9 mouse cellular contexts compared by ENCODE assay signal in the genomic region with DNA sequence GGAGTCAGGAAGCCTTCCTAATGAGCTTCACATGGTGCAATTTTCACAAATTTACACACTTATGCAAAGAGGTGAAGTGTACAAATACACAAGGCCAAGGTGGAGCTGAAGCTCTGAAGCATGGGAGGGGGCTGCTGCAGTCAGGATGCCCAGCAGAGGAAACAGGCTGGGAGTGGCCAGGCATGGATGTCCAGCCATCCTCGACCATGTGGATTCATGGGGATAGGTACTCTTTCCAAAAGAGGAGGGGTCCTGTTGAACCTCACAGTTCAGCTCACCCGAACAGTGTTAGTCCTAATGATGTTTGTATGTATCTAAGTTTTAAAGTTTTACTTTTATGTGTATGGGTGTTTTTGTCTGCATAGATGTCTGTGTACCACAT.
A peak's percentile ranks its signal among the peaks of the same experiment; 100 is the strongest.
DNase-seq lines count a peak whose midpoint lies in the region; ATAC-seq and TF ChIP-seq lines count a peak whose summit lies in the region.
"Had no signal": no experiment of that assay in that cellular context is flagged by ENCODE, and none has a peak within 500 bp of the region (broad histone marks: within the 10 kb centered on the region; RNA-seq: fewer than 3 reads in every experiment).

No protein-coding gene starts in this region.

- no peak overlapping the region for H3K9ac ChIP-seq in forebrain, embryonic 15.5 days (replicated peaks)
- no peak overlapping the region for H3K9ac ChIP-seq in forebrain, embryonic 14.5 days (ENCODE audit: low read length)
- no peak overlapping the region for H3K9ac ChIP-seq in embryonic facial prominence, embryonic 15.5 days
- H3K9ac ChIP-seq in liver, embryonic 13.5 days, result no peak overlapping the region
- H3K9ac ChIP-seq: neural tube, embryonic 12.5 days had no signal

- H3K4me2 ChIP-seq in forebrain, embryonic 15.5 days (replicated peaks), result no peak overlapping the region
- no peak overlapping the region for H3K4me2 ChIP-seq in forebrain, embryonic 14.5 days (ENCODE audit: low read length)
- no peak overlapping the region for H3K4me2 ChIP-seq in embryonic facial prominence, embryonic 15.5 days (replicated peaks)
- H3K4me2 ChIP-seq in liver, embryonic 13.5 days, result no peak overlapping the region
- H3K4me2 ChIP-seq: neural tube, embryonic 12.5 days had no signal

- no peak for TF ChIP-seq CTCF in layer of hippocampus, adult 2 months (conservative IDR thresholded peaks at IDR 0.05)

- DNase-seq in forebrain, embryonic 14.5 days (ENCODE audit: low spot score), result no peak
- no peak for DNase-seq in layer of hippocampus, adult 2 months (ENCODE audit: low spot score in 2 of 2)
- DNase-seq in layer of hippocampus, adult 8-10 months (ENCODE audit: low spot score in 2 of 2), result no peak
- DNase-seq in liver, embryonic 13.5 days, result no peak
- DNase-seq in Muller cell, postnatal 12 days (ENCODE audit: inconsistent ontology term), result no peak
- DNase-seq in thymus, adult 18-20 months, result no peak

- H3K27me3 ChIP-seq in forebrain, embryonic 15.5 days, result no peaks in the 10 kb centered on the region
- no peaks in the 10 kb centered on the region for H3K27me3 ChIP-seq in forebrain, embryonic 14.5 days (replicated peaks; ENCODE audit: control insufficient read depth, insufficient read depth, low read length)
- H3K27me3 ChIP-seq in embryonic facial prominence, embryonic 15.5 days, result no peaks in the 10 kb centered on the region
- peaks cover under 1% of the 10 kb centered on the region; the same call in 1 of the 2 replicates for H3K27me3 ChIP-seq in liver, embryonic 13.5 days
- H3K27me3 ChIP-seq: neural tube, embryonic 12.5 days had no signal

- no peaks in the 10 kb centered on the region for H3K36me3 ChIP-seq in forebrain, embryonic 15.5 days
- no peaks in the 10 kb centered on the region for H3K36me3 ChIP-seq in forebrain, embryonic 14.5 days (ENCODE audit: control insufficient read depth, insufficient read depth, low read length)
- H3K36me3 ChIP-seq in embryonic facial prominence, embryonic 15.5 days, result no peaks in the 10 kb centered on the region
- no peaks in the 10 kb centered on the region for H3K36me3 ChIP-seq in liver, embryonic 13.5 days
- H3K36me3 ChIP-seq: neural tube, embryonic 12.5 days had no signal

- no peak for ATAC-seq in forebrain, embryonic 15.5 days (replicated peaks)
- no peak for ATAC-seq in forebrain, embryonic 14.5 days
- ATAC-seq in embryonic facial prominence, embryonic 15.5 days (ENCODE audit: insufficient number of reproducible peaks, low FRiP score, low TSS enrichment, low read depth), result no peak
- no peak for ATAC-seq in liver, embryonic 13.5 days (ENCODE audit: low read depth)

- H3K27ac ChIP-seq in forebrain, embryonic 15.5 days (replicated peaks), result peak overlapping the region; percentile 34; the same call in 1 of the 2 replicates
- H3K27ac ChIP-seq in forebrain, embryonic 14.5 days (ENCODE audit: low read depth, low read length), result no peak overlapping the region
- H3K27ac ChIP-seq in layer of hippocampus, adult 2 months, result peak overlapping the region; percentile 68
- peak overlapping the region; percentile 68 for H3K27ac ChIP-seq in embryonic facial prominence, embryonic 15.5 days (replicated peaks)
- H3K27ac ChIP-seq in liver, embryonic 13.5 days, result peak overlapping the region; percentile 53

- H3K4me3 ChIP-seq in forebrain, embryonic 15.5 days, result no peak overlapping the region
- H3K4me3 ChIP-seq in forebrain, embryonic 14.5 days (ENCODE audit: low read depth, low read length), result no peak overlapping the region
- no peak overlapping the region for H3K4me3 ChIP-seq in layer of hippocampus, adult 2 months
- no peak overlapping the region for H3K4me3 ChIP-seq in embryonic facial prominence, embryonic 15.5 days (replicated peaks)
- no peak overlapping the region for H3K4me3 ChIP-seq in liver, embryonic 13.5 days (replicated peaks)
- H3K4me3 ChIP-seq: neural tube, embryonic 12.5 days had no signal

- 66% methylated on average over 2 of the region's 2 CpGs for whole genome bisulfite sequencing in forebrain, embryonic 15.5 days
- 70% methylated on average over 2 of the region's 2 CpGs for WGBS in forebrain, embryonic 14.5 days
- WGBS in embryonic facial prominence, embryonic 15.5 days, result 61% methylated on average over 2 of the region's 2 CpGs
- WGBS in liver, embryonic 13.5 days (ENCODE audit: insufficient replicate concordance), result 62% methylated on average over 2 of the region's 2 CpGs

- H3K9me3 ChIP-seq in forebrain, embryonic 15.5 days, result no peaks in the 10 kb centered on the region
- no peaks in the 10 kb centered on the region for H3K9me3 ChIP-seq in forebrain, embryonic 14.5 days (replicated peaks; ENCODE audit: control insufficient read depth, low read length)
- no peaks in the 10 kb centered on the region for H3K9me3 ChIP-seq in embryonic facial prominence, embryonic 15.5 days (replicated peaks)
- no peaks in the 10 kb centered on the region for H3K9me3 ChIP-seq in liver, embryonic 13.5 days (replicated peaks)
- H3K9me3 ChIP-seq: neural tube, embryonic 12.5 days had no signal

- peaks cover 10% of the 10 kb centered on the region for H3K4me1 ChIP-seq in forebrain, embryonic 15.5 days
- H3K4me1 ChIP-seq in forebrain, embryonic 14.5 days (ENCODE audit: control insufficient read depth, insufficient read depth, low read length), result peaks cover 3% of the 10 kb centered on the region; the same call in 1 of the 2 replicates
- H3K4me1 ChIP-seq in embryonic facial prominence, embryonic 15.5 days, result peaks cover 34% of the 10 kb centered on the region
- peaks cover 19% of the 10 kb centered on the region; the same call in 1 of the 2 replicates for H3K4me1 ChIP-seq in liver, embryonic 13.5 days (replicated peaks)
